Mouse (Mus musculus): ENCODE measurements around the gene Stk25. TPM values are rescaled to one million over a fixed set of nuclear protein-coding genes. Genes with fewer than 3 reads are reported as not detected.
A peak's percentile ranks its signal among the peaks of the same experiment; 100 is the strongest.

Stk25 gene
- total and polyA plus RNA-seq, 2 experiments: 22.0 to 41.4 TPM

DNA sequence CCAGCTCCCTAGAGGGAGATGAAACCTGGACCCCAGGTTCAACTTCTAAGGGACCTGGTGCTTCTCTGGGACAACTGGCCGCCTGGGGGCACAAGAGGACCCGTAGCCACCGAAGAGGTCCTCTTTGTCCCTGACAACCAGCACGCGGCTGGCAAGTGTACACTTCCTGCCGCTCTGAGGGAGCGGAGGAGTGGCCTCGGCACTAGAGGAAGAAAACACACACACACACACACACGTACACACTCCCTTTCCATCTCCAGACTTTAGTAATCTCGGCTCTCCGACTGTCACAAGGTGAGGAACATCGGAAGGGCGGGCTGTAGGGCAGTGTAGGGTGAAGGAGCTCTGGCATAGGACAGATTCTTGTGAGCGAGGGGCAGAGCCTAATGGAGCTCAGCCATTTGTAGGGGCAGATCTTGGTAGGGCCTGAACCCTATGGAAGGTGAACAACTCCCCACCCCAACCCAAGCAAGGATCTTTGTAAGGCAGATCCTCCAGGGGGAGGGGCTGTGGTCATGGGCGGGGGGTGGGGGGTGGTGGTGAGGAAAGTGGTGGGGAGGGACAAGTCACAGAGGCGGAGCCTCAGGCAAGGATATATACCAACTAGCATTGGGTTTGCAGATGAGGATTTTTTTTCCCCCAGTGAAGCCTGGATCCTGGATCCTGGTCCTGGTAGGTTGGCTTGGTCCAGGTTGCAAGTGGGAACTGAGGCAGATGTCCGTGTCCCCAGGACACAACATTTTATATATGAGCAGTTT lies 10.5 kb upstream of the Stk25 start:
- TF ChIP-seq POLR2A (IDR thresholded peaks at IDR 0.05; ENCODE audit: extremely low read depth, insufficient read depth, low read length) (no peak), CTCF (IDR thresholded peaks at IDR 0.05; ENCODE audit: low read depth, low read length) (peak; percentile 82)
- H3K9ac ChIP-seq (ENCODE audit: low read depth, low read length): peak overlapping the region; percentile 40
- H3K27me3 ChIP-seq (ENCODE audit: control insufficient read depth, insufficient read depth, low read length): no peaks in the 10 kb centered on the region
- no peak overlapping the region for H3K27ac ChIP-seq (replicated peaks; ENCODE audit: insufficient read depth, low read depth, low read length)
- 14% methylated on average over 17 of the region's 17 CpGs for WGBS
- H3K4me1 ChIP-seq (ENCODE audit: control insufficient read depth, insufficient read depth, low read length): peaks cover 4% of the 10 kb centered on the region; the same call in 1 of the 2 replicates
- no peaks in the 10 kb centered on the region for H3K79me2 ChIP-seq (ENCODE audit: control insufficient read depth, insufficient read depth, low read length)
- peak overlapping the region; percentile 31 for H3K4me3 ChIP-seq (ENCODE audit: insufficient read depth, low read depth, low read length)
- no peaks in the 10 kb centered on the region for H3K36me3 ChIP-seq (ENCODE audit: control insufficient read depth, insufficient read depth, low read length)
- peak; percentile 64 for DNase-seq (ENCODE audit: extremely low read depth, low read depth, low spot score)

DNA sequence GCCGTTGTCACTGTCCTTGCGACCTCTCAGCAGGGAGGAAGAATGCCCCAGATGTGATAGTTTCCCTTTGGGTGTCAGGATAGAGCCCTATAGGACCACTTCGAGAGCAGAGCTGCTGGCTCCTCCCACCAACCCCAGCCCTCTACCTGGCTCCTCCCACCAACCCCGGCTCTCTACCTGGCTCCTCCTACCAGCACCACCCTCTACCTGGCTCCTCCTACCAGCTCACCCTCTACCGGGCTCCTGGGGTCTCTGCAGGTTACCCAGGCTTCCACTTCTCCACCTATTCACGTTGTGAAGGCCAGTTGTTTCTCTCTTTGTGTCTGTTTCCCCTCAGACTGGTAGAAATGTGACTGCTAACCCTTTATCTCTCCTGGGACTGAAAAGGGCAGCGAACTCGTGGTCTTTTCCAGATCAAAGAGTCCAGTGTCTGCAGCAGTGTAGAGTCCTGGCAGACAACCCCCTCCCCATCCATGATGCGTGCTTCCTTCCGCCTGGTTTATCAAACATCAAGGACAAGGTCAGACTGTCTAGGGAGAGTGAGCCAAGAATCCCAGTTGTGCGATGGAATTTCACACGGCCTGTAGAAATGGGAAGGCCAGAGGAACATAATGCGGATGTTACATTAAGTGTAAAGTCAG lies 9.4 kb upstream of the Stk25 start:
- no peak overlapping the region for H3K27ac ChIP-seq (replicated peaks; ENCODE audit: insufficient read depth, low read depth, low read length)
- H3K4me1 ChIP-seq (ENCODE audit: control insufficient read depth, insufficient read depth, low read length): peaks cover 4% of the 10 kb centered on the region; the same call in 1 of the 2 replicates
- DNase-seq (ENCODE audit: extremely low read depth, low read depth, low spot score): peak; percentile 32
- H3K79me2 ChIP-seq (ENCODE audit: control insufficient read depth, insufficient read depth, low read length): no peaks in the 10 kb centered on the region
- no peaks in the 10 kb centered on the region for H3K27me3 ChIP-seq (ENCODE audit: control insufficient read depth, insufficient read depth, low read length)
- no peak overlapping the region for H3K9ac ChIP-seq (ENCODE audit: low read depth, low read length)
- no peaks in the 10 kb centered on the region for H3K36me3 ChIP-seq (ENCODE audit: control insufficient read depth, insufficient read depth, low read length)
- H3K4me3 ChIP-seq (ENCODE audit: insufficient read depth, low read depth, low read length): no peak overlapping the region
- 38% methylated on average over 13 of the region's 13 CpGs for WGBS
- TF ChIP-seq CTCF (IDR thresholded peaks at IDR 0.05; ENCODE audit: low read depth, low read length): no peak
- no peak for TF ChIP-seq POLR2A (IDR thresholded peaks at IDR 0.05; ENCODE audit: extremely low read depth, insufficient read depth, low read length)

- Histone ChIP-seq H3K4me1 (ENCODE audit: control insufficient read depth, insufficient read depth, low read length) (no peaks in the 10 kb centered on the region), H3K27me3 (ENCODE audit: control insufficient read depth, insufficient read depth, low read length) (peaks cover 3% of the 10 kb centered on the region; the same call in 1 of the 2 replicates), H3K36me3 (ENCODE audit: control insufficient read depth, insufficient read depth, low read length) (no peaks in the 10 kb centered on the region), H3K27ac (replicated peaks; ENCODE audit: insufficient read depth, low read depth, low read length) (no peak overlapping the region), H3K9ac (ENCODE audit: low read depth, low read length) (no peak overlapping the region), H3K4me3 (ENCODE audit: insufficient read depth, low read depth, low read length) (no peak overlapping the region), H3K79me2 (ENCODE audit: control insufficient read depth, insufficient read depth, low read length) (no peaks in the 10 kb centered on the region)
- 76% methylated on average over 5 of the region's 5 CpGs for WGBS
- TF ChIP-seq POLR2A (IDR thresholded peaks at IDR 0.05; ENCODE audit: extremely low read depth, insufficient read depth, low read length) (no peak), CTCF (IDR thresholded peaks at IDR 0.05; ENCODE audit: low read depth, low read length) (no peak)
- no peak for DNase-seq (ENCODE audit: extremely low read depth, low read depth, low spot score)
These were observed 1.5 kb downstream of the Stk25 start for GRCm38 (mm10) chr1:93657025-93657360.

GRCm38 (mm10) chr1:93656325-93657024 lies 2.0 kb downstream of the Stk25 start:
- Histone ChIP-seq H3K4me1 (ENCODE audit: control insufficient read depth, insufficient read depth, low read length) (no peaks in the 10 kb centered on the region), H3K27me3 (ENCODE audit: control insufficient read depth, insufficient read depth, low read length) (peaks cover 3% of the 10 kb centered on the region; the same call in 1 of the 2 replicates), H3K79me2 (ENCODE audit: control insufficient read depth, insufficient read depth, low read length) (no peaks in the 10 kb centered on the region), H3K36me3 (ENCODE audit: control insufficient read depth, insufficient read depth, low read length) (no peaks in the 10 kb centered on the region), H3K4me3 (ENCODE audit: insufficient read depth, low read depth, low read length) (no peak overlapping the region), H3K9ac (ENCODE audit: low read depth, low read length) (no peak overlapping the region), H3K27ac (replicated peaks; ENCODE audit: insufficient read depth, low read depth, low read length) (no peak overlapping the region)
- WGBS: 89% methylated on average over 7 of the region's 7 CpGs
- DNase-seq (ENCODE audit: extremely low read depth, low read depth, low spot score): no peak
- TF ChIP-seq CTCF (IDR thresholded peaks at IDR 0.05; ENCODE audit: low read depth, low read length) (no peak), POLR2A (IDR thresholded peaks at IDR 0.05; ENCODE audit: extremely low read depth, insufficient read depth, low read length) (no peak)

DNA sequence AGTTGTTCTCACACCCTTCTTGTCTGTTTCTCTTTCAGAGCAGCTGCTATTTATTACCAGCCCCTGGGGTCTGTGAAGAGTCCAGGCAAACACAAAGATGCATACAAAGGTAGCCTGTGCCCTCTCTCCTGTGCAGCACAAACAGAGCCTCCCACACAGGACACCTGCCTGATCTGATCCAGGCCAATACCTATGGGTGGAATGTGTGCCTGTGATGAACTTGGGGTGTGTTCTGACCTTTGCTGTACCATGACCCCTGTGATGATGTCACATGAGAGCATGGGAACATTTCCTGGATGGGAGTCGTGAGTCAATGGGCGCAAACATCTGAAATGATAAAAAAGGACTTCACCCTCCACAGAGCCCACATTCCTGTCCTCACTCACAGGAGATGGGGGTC lies 3.7 kb downstream of the Stk25 start:
- WGBS: 38% methylated on average over 2 of the region's 2 CpGs
- Histone ChIP-seq H3K36me3 (ENCODE audit: control insufficient read depth, insufficient read depth, low read length) (no peaks in the 10 kb centered on the region), H3K4me1 (ENCODE audit: control insufficient read depth, insufficient read depth, low read length) (no peaks in the 10 kb centered on the region), H3K27ac (replicated peaks; ENCODE audit: insufficient read depth, low read depth, low read length) (no peak overlapping the region), H3K79me2 (ENCODE audit: control insufficient read depth, insufficient read depth, low read length) (no peaks in the 10 kb centered on the region), H3K27me3 (ENCODE audit: control insufficient read depth, insufficient read depth, low read length) (peaks cover 3% of the 10 kb centered on the region; the same call in 1 of the 2 replicates), H3K4me3 (ENCODE audit: insufficient read depth, low read depth, low read length) (no peak overlapping the region), H3K9ac (ENCODE audit: low read depth, low read length) (no peak overlapping the region)
- DNase-seq (ENCODE audit: extremely low read depth, low read depth, low spot score): no peak
- TF ChIP-seq CTCF (IDR thresholded peaks at IDR 0.05; ENCODE audit: low read depth, low read length) (no peak), POLR2A (IDR thresholded peaks at IDR 0.05; ENCODE audit: extremely low read depth, insufficient read depth, low read length) (no peak)

All from liver, adult 2 months (tissue).